Mouse (Mus musculus) MEL (cell line): ENCODE data around the gene Shmt2. TPM values are rescaled to one million over a fixed set of nuclear protein-coding genes. Genes with fewer than 3 reads are reported as not detected.
A peak's percentile ranks its signal among the peaks of the same experiment; 100 is the strongest.

Experiments used
- DNase-seq: peaks from one replicate; pipeline ENCODE4 v3.0.0; 2011; ENCODE audit warnings: low read depth, low spot score
- H3K27ac ChIP-seq: 2 replicates; pipeline ENCODE4 v1.5.1; 2012; ENCODE audit warnings: low read depth, mild to moderate bottlenecking, control low read depth, low read length, moderate library complexity; ENCODE audit not compliant: control insufficient read depth
- H3K27me3 ChIP-seq, 2 experiments: fragments of 150-350 bp in 1 of 2; sonication (generic) in 1 of 2; 2 replicates each; pipeline ENCODE4 v1.6.1; 2012; ENCODE audit warnings: low read length in 2 of 2, mild to moderate bottlenecking in 2 of 2, improper control_type of control experiment in 1 of 2, moderate library complexity in 1 of 2; ENCODE audit not compliant: insufficient read depth in 2 of 2, control insufficient read depth in 1 of 2
- H3K36me3 ChIP-seq, 2 experiments: 2 replicates each; pipeline ENCODE4 v1.6.1; 2012 to 2014; ENCODE audit warnings: low read length in 2 of 2, improper control_type of control experiment in 1 of 2, inconsistent platforms in 1 of 2, mild to moderate bottlenecking in 1 of 2; ENCODE audit not compliant: insufficient read depth in 2 of 2, control insufficient read depth in 1 of 2
- H3K4me1 ChIP-seq, 2 experiments: fragments of 150-350 bp in 1 of 2; sonication (generic) in 1 of 2; 2 replicates each; pipeline ENCODE4 v1.6.1; 2012; ENCODE audit warnings: low read length in 2 of 2, improper control_type of control experiment in 1 of 2, mild to moderate bottlenecking in 1 of 2; ENCODE audit not compliant: insufficient read depth in 2 of 2, control insufficient read depth in 1 of 2
- H3K4me3 ChIP-seq, 2 experiments: fragments of 150-350 bp in 1 of 2; sonication (generic) in 1 of 2; 2 replicates each; pipeline ENCODE4 v1.5.1; 2012; ENCODE audit warnings: low read depth in 2 of 2, low read length in 2 of 2, mild to moderate bottlenecking in 2 of 2, moderate library complexity in 2 of 2, control low read depth in 1 of 2, improper control_type of control experiment in 1 of 2; ENCODE audit not compliant: control insufficient read depth in 1 of 2, insufficient read depth in 1 of 2
- H3K79me2 ChIP-seq: 2 replicates; pipeline ENCODE4 v1.6.1; 2012; ENCODE audit warnings: mild to moderate bottlenecking, low read length, moderate library complexity; ENCODE audit not compliant: control insufficient read depth, poor library complexity, insufficient read depth
- H3K9ac ChIP-seq: 2 replicates; pipeline ENCODE4 v1.6.1; 2012; ENCODE audit warnings: low read depth, mild to moderate bottlenecking, control low read depth, low read length, moderate library complexity; ENCODE audit not compliant: control insufficient read depth, poor library complexity, severe bottlenecking
- H3K9me3 ChIP-seq: fragments of 150-350 bp; sonication (generic); replicated peaks from 2 replicates; pipeline ENCODE4 v1.6.1; 2012; ENCODE audit warnings: mild to moderate bottlenecking, low read length, improper control_type of control experiment, moderate library complexity; ENCODE audit not compliant: insufficient read depth
- BHLHE40 ChIP-seq: IDR thresholded peaks from 2 replicates; pipeline ENCODE4 v1.6.1; 2012; ENCODE audit warnings: low read depth, mild to moderate bottlenecking, inconsistent platforms, low read length, improper control_type of control experiment, borderline replicate concordance
- CHD1 ChIP-seq: IDR thresholded peaks from 2 replicates; pipeline ENCODE4 v1.6.1; 2012; ENCODE audit warnings: low read depth, mild to moderate bottlenecking, inconsistent platforms, low read length, improper control_type of control experiment
- E2F4 ChIP-seq: IDR thresholded peaks from 2 replicates; pipeline ENCODE4 v1.6.1; 2011; ENCODE audit warnings: low read depth, low read length, improper control_type of control experiment, borderline replicate concordance
- ETS1 ChIP-seq: IDR thresholded peaks from 2 replicates; pipeline ENCODE4 v1.6.1; 2012; ENCODE audit warnings: low read depth, mild to moderate bottlenecking, inconsistent platforms, low read length, improper control_type of control experiment, moderate library complexity
- GATA1 ChIP-seq: IDR thresholded peaks from 2 replicates; pipeline ENCODE4 v1.6.1; 2011; ENCODE audit warnings: low read depth, low read length, improper control_type of control experiment
- JUND ChIP-seq: IDR thresholded peaks from 2 replicates; pipeline ENCODE4 v1.6.1; 2011; ENCODE audit warnings: low read depth, mild to moderate bottlenecking, improper control_type of control experiment, low read length
- MAX ChIP-seq: IDR thresholded peaks from 2 replicates; pipeline ENCODE4 v1.6.1; 2011; ENCODE audit warnings: low read length, improper control_type of control experiment
- MEF2A ChIP-seq: IDR thresholded peaks from 2 replicates; pipeline ENCODE4 v1.6.1; 2014; ENCODE audit warnings: low read depth, mild to moderate bottlenecking, inconsistent platforms, low read length, improper control_type of control experiment; ENCODE audit not compliant: poor library complexity, insufficient replicate concordance, severe bottlenecking; ENCODE audit errors: extremely low read depth
- MXI1 ChIP-seq: IDR thresholded peaks from 2 replicates; pipeline ENCODE4 v1.6.1; 2011; ENCODE audit warnings: mild to moderate bottlenecking, low read depth, low read length, improper control_type of control experiment
- NELFE ChIP-seq: IDR thresholded peaks from 2 replicates; pipeline ENCODE4 v1.6.1; 2011; ENCODE audit warnings: low read depth, low read length, improper control_type of control experiment
- NRF1 ChIP-seq: IDR thresholded peaks from 2 replicates; pipeline ENCODE4 v1.6.1; 2014; ENCODE audit warnings: low read depth, mild to moderate bottlenecking, inconsistent platforms, low read length, improper control_type of control experiment, moderate library complexity; ENCODE audit not compliant: poor library complexity, insufficient read depth, severe bottlenecking
- POLR2A ChIP-seq, 2 experiments: IDR thresholded peaks; 2 replicates each; pipeline ENCODE4 v1.6.1; 2011 to 2012; ENCODE audit warnings: low read length in 2 of 2, mild to moderate bottlenecking in 2 of 2, control low read depth in 1 of 2, improper control_type of control experiment in 1 of 2, low read depth in 1 of 2, moderate library complexity in 1 of 2; ENCODE audit not compliant: control insufficient read depth in 1 of 2, insufficient read depth in 1 of 2, poor library complexity in 1 of 2
- POLR2AphosphoS2 ChIP-seq: IDR thresholded peaks from 2 replicates; pipeline ENCODE4 v1.6.1; 2011; ENCODE audit warnings: low read length, improper control_type of control experiment
- SMC3 ChIP-seq: IDR thresholded peaks from 2 replicates; pipeline ENCODE4 v1.6.1; 2011; ENCODE audit warnings: low read depth, low read length, improper control_type of control experiment
- TAL1 ChIP-seq: IDR thresholded peaks from 2 replicates; pipeline ENCODE4 v1.6.1; 2012; ENCODE audit warnings: mild to moderate bottlenecking, inconsistent platforms, low read length, moderate library complexity, mixed read lengths
- TCF12 ChIP-seq: IDR thresholded peaks from 2 replicates; pipeline ENCODE4 v1.6.1; 2014; ENCODE audit warnings: low read depth, mild to moderate bottlenecking, inconsistent platforms, low read length, improper control_type of control experiment, moderate library complexity
- ZC3H11A ChIP-seq: IDR thresholded peaks from 2 replicates; pipeline ENCODE4 v1.6.1; 2012; ENCODE audit warnings: low read depth, mild to moderate bottlenecking, inconsistent platforms, low read length, improper control_type of control experiment
- ZKSCAN1 ChIP-seq: IDR thresholded peaks from 2 replicates; pipeline ENCODE4 v1.6.1; 2012; ENCODE audit warnings: low read depth, mild to moderate bottlenecking, inconsistent platforms, low read length, improper control_type of control experiment, moderate library complexity
- ZMIZ1 ChIP-seq: IDR thresholded peaks from 2 replicates; pipeline ENCODE4 v1.6.1; 2012; ENCODE audit warnings: low read depth, mild to moderate bottlenecking, inconsistent platforms, low read length, improper control_type of control experiment, moderate library complexity
- ZNF384 ChIP-seq: IDR thresholded peaks from 2 replicates; pipeline ENCODE4 v1.6.1; 2012; ENCODE audit warnings: low read depth, mild to moderate bottlenecking, inconsistent platforms, low read length, improper control_type of control experiment
- polyA plus RNA-seq, 2 experiments: library from polyadenylated mRNA; stranded (reverse) in 1 of 2; unstranded in 1 of 2; fragments of >175 nt in 1 of 2; fragments of >200 nt in 1 of 2; gene quantifications; 2 replicates each; pipeline versions ENCODE4 v1.2.1 to v1.2.4; 2012; ENCODE audit warnings: low replicate concordance in 2 of 2, low read depth in 1 of 2; ENCODE audit not compliant: insufficient read length in 2 of 2, insufficient read depth in 1 of 2, missing spikeins in 1 of 2
- total RNA-seq: library from RNA; depleted of rRNA; stranded (reverse); fragments of 300-350 nt; gene quantifications from 2 replicates; pipeline ENCODE4 v1.2.3, GENCODE M21; 2012

Gene Shmt2
- total and polyA plus RNA-seq, 3 experiments: 242 to 582 (median 263) TPM

- H3K4me1 ChIP-seq: peaks cover 0 to 13% of the 10 kb centered on the region in 2 experiments; a peak in 2 of 4 replicates
- peaks cover 8 to 18% of the 10 kb centered on the region in 2 experiments for H3K27me3 ChIP-seq
- H3K27ac ChIP-seq: no peak overlapping the region
- no peaks in the 10 kb centered on the region for H3K36me3 ChIP-seq
- DNase-seq: no peak
- no peaks in the 10 kb centered on the region for H3K79me2 ChIP-seq
- no peak for TF ChIP-seq NRF1
- TF ChIP-seq TAL1: no peak
- no peak for TF ChIP-seq E2F4
- TF ChIP-seq SMC3: no peak
- TF ChIP-seq MAX: no peak
- no peak for TF ChIP-seq POLR2AphosphoS2
- TF ChIP-seq GATA1: no peak
- no peak for TF ChIP-seq ZC3H11A
- no peak for TF ChIP-seq MEF2A
- no peak for TF ChIP-seq ZMIZ1
- no peak for TF ChIP-seq ZKSCAN1
- TF ChIP-seq POLR2A (IDR thresholded peaks at IDR 0.05; ENCODE audit: control insufficient read depth in 1 of 2, insufficient read depth in 1 of 2, low read depth in 1 of 2, low read length in 2 of 2, poor library complexity in 1 of 2): no peak
- no peak for TF ChIP-seq TCF12
- H3K9me3 ChIP-seq: no peaks in the 10 kb centered on the region
- H3K9ac ChIP-seq: no peak overlapping the region
- H3K4me3 ChIP-seq: no peak overlapping the region
These were observed 12.7 kb upstream of the Shmt2 start for GRCm38 (mm10) chr10:127534929-127535384.

GRCm38 (mm10) chr10:127534036-127534928 lies 12.0 kb upstream of the Shmt2 start, which contains the start of gene Nxph4:
Gene Nxph4 (minus strand): TSS chr10:127534559.
- H3K9ac ChIP-seq: peak within 1 kb of the TSS; percentile 54; the same call in 1 of the 2 replicates
- DNase-seq: no peak
- H3K27ac ChIP-seq: no peak within 1 kb of the TSS
- H3K36me3 ChIP-seq: no peaks in the 10 kb centered on the region
- TF ChIP-seq NELFE (no peak), MEF2A (no peak), ZNF384 (no peak), ZC3H11A (no peak), BHLHE40 (no peak), POLR2A (IDR thresholded peaks at IDR 0.05; ENCODE audit: control insufficient read depth in 1 of 2, insufficient read depth in 1 of 2, low read depth in 1 of 2, low read length in 2 of 2, poor library complexity in 1 of 2) (no peak), SMC3 (no peak), CHD1 (no peak), ETS1 (no peak), MXI1 (no peak), E2F4 (no peak), JUND (no peak)
- TF ChIP-seq, all 39 proteins: peak for 0
- H3K9me3 ChIP-seq: no peaks in the 10 kb centered on the region
- H3K79me2 ChIP-seq: no peaks in the 10 kb centered on the region
- H3K27me3 ChIP-seq: peaks cover 8 to 18% of the 10 kb centered on the region in 2 experiments
- H3K4me1 ChIP-seq: peaks cover 0 to 13% of the 10 kb centered on the region in 2 experiments; a peak in 2 of 4 replicates
- H3K4me3 ChIP-seq: peak within 1 kb of the TSS; percentile 38 to 48; a peak in 3 of 4 replicates
